Mouse (Mus musculus) MEL (cell line): ENCODE measurements around the gene Cadps. TPM values are rescaled to one million over a fixed set of nuclear protein-coding genes. Genes with fewer than 3 reads are reported as not detected.

Experiments used
- DNase-seq: peaks from one replicate; pipeline ENCODE4 v3.0.0; 2011; ENCODE audit warnings: low read depth, low spot score
- H3K27ac ChIP-seq: 2 replicates; pipeline ENCODE4 v1.5.1; 2012; ENCODE audit warnings: low read depth, mild to moderate bottlenecking, control low read depth, low read length, moderate library complexity; ENCODE audit not compliant: control insufficient read depth
- H3K27me3 ChIP-seq, 2 experiments: fragments of 150-350 bp in 1 of 2; sonication (generic) in 1 of 2; 2 replicates each; pipeline ENCODE4 v1.6.1; 2012; ENCODE audit warnings: low read length in 2 of 2, mild to moderate bottlenecking in 2 of 2, improper control_type of control experiment in 1 of 2, moderate library complexity in 1 of 2; ENCODE audit not compliant: insufficient read depth in 2 of 2, control insufficient read depth in 1 of 2
- H3K36me3 ChIP-seq, 2 experiments: 2 replicates each; pipeline ENCODE4 v1.6.1; 2012 to 2014; ENCODE audit warnings: low read length in 2 of 2, improper control_type of control experiment in 1 of 2, inconsistent platforms in 1 of 2, mild to moderate bottlenecking in 1 of 2; ENCODE audit not compliant: insufficient read depth in 2 of 2, control insufficient read depth in 1 of 2
- H3K4me1 ChIP-seq, 2 experiments: fragments of 150-350 bp in 1 of 2; sonication (generic) in 1 of 2; 2 replicates each; pipeline ENCODE4 v1.6.1; 2012; ENCODE audit warnings: low read length in 2 of 2, improper control_type of control experiment in 1 of 2, mild to moderate bottlenecking in 1 of 2; ENCODE audit not compliant: insufficient read depth in 2 of 2, control insufficient read depth in 1 of 2
- H3K4me3 ChIP-seq, 2 experiments: fragments of 150-350 bp in 1 of 2; sonication (generic) in 1 of 2; 2 replicates each; pipeline ENCODE4 v1.5.1; 2012; ENCODE audit warnings: low read depth in 2 of 2, low read length in 2 of 2, mild to moderate bottlenecking in 2 of 2, moderate library complexity in 2 of 2, control low read depth in 1 of 2, improper control_type of control experiment in 1 of 2; ENCODE audit not compliant: control insufficient read depth in 1 of 2, insufficient read depth in 1 of 2
- H3K79me2 ChIP-seq: 2 replicates; pipeline ENCODE4 v1.6.1; 2012; ENCODE audit warnings: mild to moderate bottlenecking, low read length, moderate library complexity; ENCODE audit not compliant: control insufficient read depth, poor library complexity, insufficient read depth
- H3K9ac ChIP-seq: 2 replicates; pipeline ENCODE4 v1.6.1; 2012; ENCODE audit warnings: low read depth, mild to moderate bottlenecking, control low read depth, low read length, moderate library complexity; ENCODE audit not compliant: control insufficient read depth, poor library complexity, severe bottlenecking
- H3K9me3 ChIP-seq: fragments of 150-350 bp; sonication (generic); replicated peaks from 2 replicates; pipeline ENCODE4 v1.6.1; 2012; ENCODE audit warnings: mild to moderate bottlenecking, low read length, improper control_type of control experiment, moderate library complexity; ENCODE audit not compliant: insufficient read depth
- BHLHE40 ChIP-seq: IDR thresholded peaks from 2 replicates; pipeline ENCODE4 v1.6.1; 2012; ENCODE audit warnings: low read depth, mild to moderate bottlenecking, inconsistent platforms, low read length, improper control_type of control experiment, borderline replicate concordance
- CTCF ChIP-seq, 3 experiments: IDR thresholded peaks in 2 of 3; conservative IDR thresholded peaks in 1 of 3; 2 replicates each; pipeline ENCODE4 v1.5.1; 2011 to 2012; ENCODE audit warnings: low read length in 3 of 3, low read depth in 2 of 3, mild to moderate bottlenecking in 2 of 3, improper control_type of control experiment in 1 of 3, inconsistent platforms in 1 of 3, mixed read lengths in 1 of 3, moderate library complexity in 1 of 3; ENCODE audit not compliant: control insufficient read depth in 1 of 3, insufficient read depth in 1 of 3, poor library complexity in 1 of 3, severe bottlenecking in 1 of 3
- E2F4 ChIP-seq: IDR thresholded peaks from 2 replicates; pipeline ENCODE4 v1.6.1; 2011; ENCODE audit warnings: low read depth, low read length, improper control_type of control experiment, borderline replicate concordance
- ELF1 ChIP-seq: IDR thresholded peaks from 2 replicates; pipeline ENCODE4 v1.6.1; 2014; ENCODE audit warnings: low read depth, mild to moderate bottlenecking, inconsistent platforms, low read length, improper control_type of control experiment, moderate library complexity
- JUND ChIP-seq: IDR thresholded peaks from 2 replicates; pipeline ENCODE4 v1.6.1; 2011; ENCODE audit warnings: low read depth, mild to moderate bottlenecking, improper control_type of control experiment, low read length
- KAT2A ChIP-seq: conservative IDR thresholded peaks from 2 replicates; pipeline ENCODE4 v1.6.1; 2012; ENCODE audit warnings: low read depth, low read length, improper control_type of control experiment, inconsistent platforms
- MAX ChIP-seq: IDR thresholded peaks from 2 replicates; pipeline ENCODE4 v1.6.1; 2011; ENCODE audit warnings: low read length, improper control_type of control experiment
- MEF2A ChIP-seq: IDR thresholded peaks from 2 replicates; pipeline ENCODE4 v1.6.1; 2014; ENCODE audit warnings: low read depth, mild to moderate bottlenecking, inconsistent platforms, low read length, improper control_type of control experiment; ENCODE audit not compliant: poor library complexity, insufficient replicate concordance, severe bottlenecking; ENCODE audit errors: extremely low read depth
- MYB ChIP-seq: IDR thresholded peaks from 2 replicates; pipeline ENCODE4 v1.6.1; 2011; ENCODE audit warnings: mild to moderate bottlenecking, low read depth, low read length, improper control_type of control experiment
- NRF1 ChIP-seq: IDR thresholded peaks from 2 replicates; pipeline ENCODE4 v1.6.1; 2014; ENCODE audit warnings: low read depth, mild to moderate bottlenecking, inconsistent platforms, low read length, improper control_type of control experiment, moderate library complexity; ENCODE audit not compliant: poor library complexity, insufficient read depth, severe bottlenecking
- POLR2AphosphoS2 ChIP-seq: IDR thresholded peaks from 2 replicates; pipeline ENCODE4 v1.6.1; 2011; ENCODE audit warnings: low read length, improper control_type of control experiment
- POLR2AphosphoS5 ChIP-seq: IDR thresholded peaks from 2 replicates; pipeline ENCODE4 v1.6.1; 2012; ENCODE audit warnings: low read depth, borderline replicate concordance, mild to moderate bottlenecking, inconsistent platforms, low read length, moderate library complexity, mixed read lengths
- RAD21 ChIP-seq: IDR thresholded peaks from 2 replicates; pipeline ENCODE4 v1.6.1; 2011; ENCODE audit warnings: mild to moderate bottlenecking, low read depth, low read length, improper control_type of control experiment
- SIN3A ChIP-seq: IDR thresholded peaks from 2 replicates; pipeline ENCODE4 v1.6.1; 2012; ENCODE audit warnings: low read length, improper control_type of control experiment, inconsistent platforms
- TAL1 ChIP-seq: IDR thresholded peaks from 2 replicates; pipeline ENCODE4 v1.6.1; 2012; ENCODE audit warnings: mild to moderate bottlenecking, inconsistent platforms, low read length, moderate library complexity, mixed read lengths
- TBP ChIP-seq: IDR thresholded peaks from 2 replicates; pipeline ENCODE4 v1.8.0; 2011; ENCODE audit warnings: low read depth, low read length, improper control_type of control experiment
- TCF12 ChIP-seq: IDR thresholded peaks from 2 replicates; pipeline ENCODE4 v1.6.1; 2014; ENCODE audit warnings: low read depth, mild to moderate bottlenecking, inconsistent platforms, low read length, improper control_type of control experiment, moderate library complexity
- UBTF ChIP-seq: IDR thresholded peaks from 2 replicates; pipeline ENCODE4 v1.6.1; 2012; ENCODE audit warnings: low read depth, mild to moderate bottlenecking, inconsistent platforms, low read length, improper control_type of control experiment, moderate library complexity, borderline replicate concordance; ENCODE audit not compliant: insufficient read depth
- USF1 ChIP-seq: IDR thresholded peaks from 2 replicates; pipeline ENCODE4 v1.6.1; 2014; ENCODE audit warnings: low read depth, mild to moderate bottlenecking, inconsistent platforms, low read length, improper control_type of control experiment, moderate library complexity
- USF2 ChIP-seq, 2 experiments: IDR thresholded peaks; 2 replicates each; pipeline ENCODE4 v1.6.1; 2011 to 2012; ENCODE audit warnings: improper control_type of control experiment in 2 of 2, low read length in 2 of 2, borderline replicate concordance in 1 of 2, inconsistent platforms in 1 of 2, low read depth in 1 of 2, mild to moderate bottlenecking in 1 of 2; ENCODE audit not compliant: insufficient read depth in 1 of 2
- ZC3H11A ChIP-seq: IDR thresholded peaks from 2 replicates; pipeline ENCODE4 v1.6.1; 2012; ENCODE audit warnings: low read depth, mild to moderate bottlenecking, inconsistent platforms, low read length, improper control_type of control experiment
- ZMIZ1 ChIP-seq: IDR thresholded peaks from 2 replicates; pipeline ENCODE4 v1.6.1; 2012; ENCODE audit warnings: low read depth, mild to moderate bottlenecking, inconsistent platforms, low read length, improper control_type of control experiment, moderate library complexity
- ZNF384 ChIP-seq: IDR thresholded peaks from 2 replicates; pipeline ENCODE4 v1.6.1; 2012; ENCODE audit warnings: low read depth, mild to moderate bottlenecking, inconsistent platforms, low read length, improper control_type of control experiment
- polyA plus RNA-seq, 2 experiments: library from polyadenylated mRNA; stranded (reverse) in 1 of 2; unstranded in 1 of 2; fragments of >175 nt in 1 of 2; fragments of >200 nt in 1 of 2; gene quantifications; 2 replicates each; pipeline versions ENCODE4 v1.2.1 to v1.2.4; 2012; ENCODE audit warnings: low replicate concordance in 2 of 2, low read depth in 1 of 2; ENCODE audit not compliant: insufficient read length in 2 of 2, insufficient read depth in 1 of 2, missing spikeins in 1 of 2
- total RNA-seq: library from RNA; depleted of rRNA; stranded (reverse); fragments of 300-350 nt; gene quantifications from 2 replicates; pipeline ENCODE4 v1.2.3, GENCODE M21; 2012

Gene Cadps
- total and polyA plus RNA-seq, 3 experiments: not detected

- H3K27ac ChIP-seq: no peak overlapping the region
- H3K9me3 ChIP-seq: no peaks in the 10 kb centered on the region
- H3K79me2 ChIP-seq: no peaks in the 10 kb centered on the region
- no peak overlapping the region for H3K4me3 ChIP-seq
- no peak overlapping the region for H3K9ac ChIP-seq
- no peaks in the 10 kb centered on the region for H3K36me3 ChIP-seq
- no peak for TF ChIP-seq NRF1
- TF ChIP-seq USF1: no peak
- no peak for TF ChIP-seq TCF12
- no peak for TF ChIP-seq MAX
- no peak for TF ChIP-seq SIN3A
- TF ChIP-seq UBTF: no peak
- TF ChIP-seq KAT2A: no peak
- TF ChIP-seq ZC3H11A: no peak
- no peak for TF ChIP-seq CTCF (IDR thresholded peaks at IDR 0.05 in 2 of 3, conservative IDR thresholded peaks at IDR 0.05 in 1 of 3; ENCODE audit: control insufficient read depth in 1 of 3, insufficient read depth in 1 of 3, low read depth in 2 of 3, low read length in 3 of 3, poor library complexity in 1 of 3, severe bottlenecking in 1 of 3)
- no peak for TF ChIP-seq ZMIZ1
- TF ChIP-seq USF2 (IDR thresholded peaks at IDR 0.05; ENCODE audit: borderline replicate concordance in 1 of 2, insufficient read depth in 1 of 2, low read depth in 1 of 2, low read length in 2 of 2): no peak
- TF ChIP-seq, all 39 proteins: peak for 0
- no peak for DNase-seq
- H3K4me1 ChIP-seq: no peaks in the 10 kb centered on the region
- H3K27me3 ChIP-seq: no peaks in the 10 kb centered on the region
These were observed 244.7 kb downstream of the Cadps start for GRCm38 (mm10) chr14:12578156-12578555.

GRCm38 (mm10) chr14:12577475-12578140 lies 245.3 kb downstream of the Cadps start:
- H3K9ac ChIP-seq: no peak overlapping the region
- no peak overlapping the region for H3K27ac ChIP-seq
- H3K36me3 ChIP-seq: no peaks in the 10 kb centered on the region
- no peaks in the 10 kb centered on the region for H3K79me2 ChIP-seq
- H3K4me1 ChIP-seq: no peaks in the 10 kb centered on the region
- TF ChIP-seq ELF1: no peak
- TF ChIP-seq TBP: no peak
- TF ChIP-seq MYB: no peak
- TF ChIP-seq MEF2A: no peak
- no peak for TF ChIP-seq JUND
- TF ChIP-seq POLR2AphosphoS5: no peak
- TF ChIP-seq CTCF (IDR thresholded peaks at IDR 0.05 in 2 of 3, conservative IDR thresholded peaks at IDR 0.05 in 1 of 3; ENCODE audit: control insufficient read depth in 1 of 3, insufficient read depth in 1 of 3, low read depth in 2 of 3, low read length in 3 of 3, poor library complexity in 1 of 3, severe bottlenecking in 1 of 3): no peak
- no peak for TF ChIP-seq TAL1
- TF ChIP-seq RAD21: no peak
- TF ChIP-seq POLR2AphosphoS2: no peak
- TF ChIP-seq BHLHE40: no peak
- no peak for TF ChIP-seq ZNF384
- TF ChIP-seq E2F4: no peak
- TF ChIP-seq TCF12: no peak
- no peak for TF ChIP-seq KAT2A
- no peak overlapping the region for H3K4me3 ChIP-seq
- DNase-seq: no peak
- no peaks in the 10 kb centered on the region for H3K27me3 ChIP-seq
- no peaks in the 10 kb centered on the region for H3K9me3 ChIP-seq
